ENCODE assay signal across 17 mouse cellular contexts in the genomic region with DNA sequence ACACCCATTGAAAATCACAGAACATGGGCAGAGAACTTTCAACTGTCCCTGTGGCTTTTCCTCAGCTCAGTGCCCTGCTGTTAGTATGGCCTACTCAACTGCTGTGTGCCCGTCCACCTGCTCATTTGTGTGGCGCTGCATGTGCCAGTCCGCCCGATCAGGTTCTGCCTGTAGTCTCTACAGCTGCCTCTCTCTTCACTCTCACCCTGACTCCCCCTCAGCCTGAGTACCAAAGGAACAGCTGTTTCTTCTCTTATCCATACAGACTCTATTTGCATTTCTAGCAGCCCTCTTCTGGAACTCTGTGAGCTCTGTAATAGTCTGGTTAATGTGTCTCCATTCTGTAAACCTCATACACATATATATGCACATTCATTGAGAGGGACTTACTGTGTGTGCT.
A peak's percentile ranks its signal among the peaks of the same experiment; 100 is the strongest.
DNase-seq lines count a peak whose midpoint lies in the region; ATAC-seq lines count a peak whose summit lies in the region.
"Had no signal": no experiment of that assay in that cellular context is flagged by ENCODE, and none has a peak within 500 bp of the region (broad histone marks: within the 10 kb centered on the region; RNA-seq: fewer than 3 reads in every experiment).

No protein-coding gene starts in this region.

- H3K27me3 ChIP-seq in hindbrain, embryonic 16.5 days (replicated peaks; ENCODE audit: control insufficient read depth, insufficient read depth, low read length), result no peaks in the 10 kb centered on the region
- no peaks in the 10 kb centered on the region for H3K27me3 ChIP-seq in hindbrain, embryonic 10.5 days (ENCODE audit: insufficient read depth, poor library complexity, severe bottlenecking)
- no peaks in the 10 kb centered on the region for H3K27me3 ChIP-seq in lung, embryonic 16.5 days (ENCODE audit: control insufficient read depth, insufficient read depth, low read depth, low read length)
- H3K27me3 ChIP-seq in forebrain, embryonic 16.5 days (replicated peaks; ENCODE audit: control insufficient read depth, insufficient read depth, low read length), result no peaks in the 10 kb centered on the region
- no peaks in the 10 kb centered on the region for H3K27me3 ChIP-seq in stomach, embryonic 15.5 days (replicated peaks)
- H3K27me3 ChIP-seq: hindbrain, embryonic 15.5 days; neural tube, embryonic 12.5 days had no signal

- peak; percentile 12; the same call in 1 of the 2 replicates for ATAC-seq in hindbrain, embryonic 16.5 days
- ATAC-seq in lung, embryonic 16.5 days (ENCODE audit: low read depth), result peak; percentile 96
- ATAC-seq in forebrain, embryonic 16.5 days, result peak; percentile 57; the same call in 1 of the 2 replicates
- ATAC-seq in stomach, embryonic 15.5 days (ENCODE audit: insufficient read depth, low FRiP score, low read depth), result peak; percentile 95

- H3K27ac ChIP-seq in hindbrain, embryonic 16.5 days (ENCODE audit: low read depth, low read length), result no peak overlapping the region
- no peak overlapping the region for H3K27ac ChIP-seq in hindbrain, embryonic 10.5 days
- H3K27ac ChIP-seq in lung, embryonic 16.5 days (ENCODE audit: low read length), result no peak overlapping the region
- H3K27ac ChIP-seq in forebrain, embryonic 16.5 days (ENCODE audit: low read length), result no peak overlapping the region
- no peak overlapping the region for H3K27ac ChIP-seq in stomach, embryonic 15.5 days
- H3K27ac ChIP-seq: heart, adult 2 months; hindbrain, embryonic 15.5 days; neural tube, embryonic 12.5 days had no signal

- H3K9ac ChIP-seq in hindbrain, embryonic 16.5 days (ENCODE audit: low read depth, low read length), result no peak overlapping the region
- no peak overlapping the region for H3K9ac ChIP-seq in lung, embryonic 16.5 days (ENCODE audit: low read length)
- no peak overlapping the region for H3K9ac ChIP-seq in forebrain, embryonic 16.5 days (replicated peaks; ENCODE audit: low read depth, low read length)
- H3K9ac ChIP-seq in stomach, embryonic 15.5 days, result no peak overlapping the region
- H3K9ac ChIP-seq: hindbrain, embryonic 15.5 days; neural tube, embryonic 12.5 days had no signal

- 66% methylated on average over 4 of the region's 4 CpGs for WGBS in hindbrain, embryonic 16.5 days
- WGBS in hindbrain, embryonic 10.5 days, result 93% methylated on average over 4 of the region's 4 CpGs
- WGBS in lung, embryonic 16.5 days, result 53% methylated on average over 4 of the region's 4 CpGs
- 92% methylated on average over 4 of the region's 4 CpGs for WGBS in forebrain, embryonic 16.5 days
- WGBS in stomach, embryonic 15.5 days, result 48% methylated on average over 4 of the region's 4 CpGs

- DNase-seq in hindbrain, embryonic 10.5 days (ENCODE audit: low spot score), result no peak
- no peak for DNase-seq in lung, postnatal 10 days
- DNase-seq in gastrocnemius, postnatal 36 days, result no peak
- DNase-seq: adrenal gland, adult 2 months; cerebellum, adult 9-10 months; heart, adult 2 months; kidney, postnatal 25 days; liver; lung, postnatal 4 days; right cerebral cortex, postnatal 4 days had no signal

- intact Hi-C loops in gastrocnemius, postnatal 36 days (cut with DNase I), result no loop called here

- no peaks in the 10 kb centered on the region for H3K9me3 ChIP-seq in hindbrain, embryonic 16.5 days (ENCODE audit: control insufficient read depth, low read length)
- H3K9me3 ChIP-seq in hindbrain, embryonic 10.5 days, result peaks cover 3% of the 10 kb centered on the region; the same call in 1 of the 2 replicates
- H3K9me3 ChIP-seq in lung, embryonic 16.5 days (ENCODE audit: control insufficient read depth, low read length), result no peaks in the 10 kb centered on the region
- no peaks in the 10 kb centered on the region; the same call in 1 of the 2 replicates for H3K9me3 ChIP-seq in forebrain, embryonic 16.5 days (ENCODE audit: control insufficient read depth, low read length)
- H3K9me3 ChIP-seq in stomach, embryonic 15.5 days, result no peaks in the 10 kb centered on the region
- H3K9me3 ChIP-seq: G1E; hindbrain, embryonic 15.5 days had no signal

- peaks cover 5% of the 10 kb centered on the region; the same call in 1 of the 2 replicates for H3K4me1 ChIP-seq in hindbrain, embryonic 16.5 days (ENCODE audit: control insufficient read depth, insufficient read depth, low read depth, low read length)
- H3K4me1 ChIP-seq in hindbrain, embryonic 10.5 days (replicated peaks), result 0 out of 2 replicates have a peak, but pooled peaks cover 6% of the 10 kb centered on the region
- H3K4me1 ChIP-seq in lung, embryonic 16.5 days (replicated peaks; ENCODE audit: control insufficient read depth, insufficient read depth, low read length), result no peaks in the 10 kb centered on the region; the same call in 1 of the 2 replicates
- no peaks in the 10 kb centered on the region for H3K4me1 ChIP-seq in forebrain, embryonic 16.5 days (replicated peaks; ENCODE audit: control insufficient read depth, insufficient read depth, low read length)
- H3K4me1 ChIP-seq in stomach, embryonic 15.5 days, result no peaks in the 10 kb centered on the region
- H3K4me1 ChIP-seq: neural tube, embryonic 12.5 days had no signal

- H3K4me2 ChIP-seq in hindbrain, embryonic 16.5 days (ENCODE audit: low read length), result no peak overlapping the region
- no peak overlapping the region for H3K4me2 ChIP-seq in lung, embryonic 16.5 days (ENCODE audit: low read depth, low read length)
- H3K4me2 ChIP-seq in forebrain, embryonic 16.5 days (ENCODE audit: low read length), result no peak overlapping the region
- H3K4me2 ChIP-seq in stomach, embryonic 15.5 days, result no peak overlapping the region
- H3K4me2 ChIP-seq: hindbrain, embryonic 15.5 days; neural tube, embryonic 12.5 days had no signal

- H3K36me3 ChIP-seq in hindbrain, embryonic 16.5 days (ENCODE audit: control insufficient read depth, insufficient read depth, low read length), result no peaks in the 10 kb centered on the region
- no peaks in the 10 kb centered on the region for H3K36me3 ChIP-seq in hindbrain, embryonic 10.5 days
- H3K36me3 ChIP-seq in lung, embryonic 16.5 days (ENCODE audit: control insufficient read depth, insufficient read depth, low read length), result no peaks in the 10 kb centered on the region
- no peaks in the 10 kb centered on the region for H3K36me3 ChIP-seq in forebrain, embryonic 16.5 days (ENCODE audit: control insufficient read depth, insufficient read depth)
- H3K36me3 ChIP-seq in stomach, embryonic 15.5 days, result no peaks in the 10 kb centered on the region
- H3K36me3 ChIP-seq: G1E; hindbrain, embryonic 15.5 days; neural tube, embryonic 12.5 days had no signal

- no peak overlapping the region for H3K4me3 ChIP-seq in hindbrain, embryonic 16.5 days (ENCODE audit: low read length)
- H3K4me3 ChIP-seq in hindbrain, embryonic 10.5 days, result no peak overlapping the region
- no peak overlapping the region for H3K4me3 ChIP-seq in lung, embryonic 16.5 days (ENCODE audit: low read length)
- H3K4me3 ChIP-seq in forebrain, embryonic 16.5 days (replicated peaks; ENCODE audit: low read length), result no peak overlapping the region
- H3K4me3 ChIP-seq in stomach, embryonic 15.5 days (replicated peaks), result no peak overlapping the region
- H3K4me3 ChIP-seq: heart, adult 2 months; hindbrain, embryonic 15.5 days; neural tube, embryonic 12.5 days had no signal

Comparison
In these comparisons a context has a peak if more than half of its experiments do, and no peak if none do; other contexts are left out.
1. ATAC-seq: peak in every context shown above with its lines; median percentile 96 in lung, embryonic 16.5 days; 95 in stomach, embryonic 15.5 days; 57 in forebrain, embryonic 16.5 days; 12 in hindbrain, embryonic 16.5 days.